Mouse (Mus musculus) spleen, adult 2 months (tissue): ENCODE results near the gene Dxo. TPM values are rescaled to one million over a fixed set of nuclear protein-coding genes. Genes with fewer than 3 reads are reported as not detected.
"Not testable (repeated sequence)": the region's sequence is repeated elsewhere in the genome, so short reads cannot be mapped to it uniquely, and the experiment has no call there.

ENCODE experiments used
- DNase-seq, 2 experiments: peaks; one replicate each; pipeline versions ENCODE4 v3.0.0 to v3.0.0-alpha.2; 2012 to 2021; ENCODE audit warnings: low spot score in 2 of 2, low read depth in 1 of 2
- H3K27ac ChIP-seq: fragments of 200-500 bp; 2 replicates; pipeline ENCODE4 v1.5.1; 2012; ENCODE audit warnings: low read length, inconsistent platforms; ENCODE audit not compliant: insufficient read depth
- H3K27me3 ChIP-seq: fragments of 200-500 bp; 2 replicates; pipeline ENCODE4 v1.6.1; 2012; ENCODE audit warnings: mild to moderate bottlenecking, moderate library complexity, low read length, inconsistent platforms; ENCODE audit not compliant: control insufficient read depth, insufficient read depth
- H3K36me3 ChIP-seq: fragments of 200-500 bp; 2 replicates; pipeline ENCODE4 v1.6.1; 2012; ENCODE audit warnings: mild to moderate bottlenecking, low read length, inconsistent platforms; ENCODE audit not compliant: control insufficient read depth, insufficient read depth
- H3K4me1 ChIP-seq: fragments of 200-500 bp; 2 replicates; pipeline ENCODE4 v1.6.1; 2011; ENCODE audit warnings: inconsistent platforms; ENCODE audit not compliant: control insufficient read depth, insufficient read depth, insufficient read length
- H3K4me3 ChIP-seq: fragments of 200-500 bp; 2 replicates; pipeline ENCODE4 v1.5.1; 2011; ENCODE audit warnings: mild to moderate bottlenecking, inconsistent platforms; ENCODE audit not compliant: insufficient read depth, insufficient read length; ENCODE audit errors: extremely low read depth
- CTCF ChIP-seq: fragments of 200-500 bp; IDR thresholded peaks from 2 replicates; pipeline ENCODE4 v1.5.1; 2011; ENCODE audit warnings: mild to moderate bottlenecking, inconsistent platforms; ENCODE audit not compliant: insufficient read depth, insufficient read length, insufficient replicate concordance; ENCODE audit errors: extremely low read depth
- POLR2A ChIP-seq: fragments of 200-500 bp; IDR thresholded peaks from 2 replicates; pipeline ENCODE4 v1.6.1; 2011; ENCODE audit warnings: low read depth, low read length, inconsistent platforms
- WGBS: fragments of 180-500 bp; shearing (Covaris S2); methylation state at CpG from one replicate; pipeline ENCODE4 v1.1.7; 2018; 5-methylcytosine and 5-hydroxymethylcytosine counted together
- polyA plus RNA-seq: library from polyadenylated mRNA; depleted of rRNA; stranded (reverse); fragments of >200 nt; gene quantifications from 2 replicates; pipeline ENCODE4 v1.2.3, GENCODE M21; 2012; rRNA removed

The Dxo gene
- 54.2 and 68.3 TPM in 2 replicates for polyA plus RNA-seq

GRCm38 (mm10) chr17:34836856-34837221, at the start of gene Dxo, which contains the start of gene Stk19:
Gene Dxo, plus strand, starts transcription at chr17:34837019.
Gene Stk19, minus strand, starts transcription at chr17:34836945.
- H3K27ac ChIP-seq, result peak within 1 kb of the TSS; percentile 79
- H3K36me3 ChIP-seq, result peaks cover 19% of the 10 kb centered on the region
- under 1% methylated on average over 40 of the region's 40 CpGs for WGBS
- DNase-seq, result peak; percentile 89 to 90
- H3K4me3 ChIP-seq, result peak within 1 kb of the TSS; percentile 70
- H3K4me1 ChIP-seq, result peaks cover 14% of the 10 kb centered on the region
- no peak for TF ChIP-seq CTCF
- TF ChIP-seq POLR2A, result peak; percentile 68
- H3K27me3 ChIP-seq, result no peaks in the 10 kb centered on the region

- no peaks in the 10 kb centered on the region for H3K4me1 ChIP-seq
- no peak for DNase-seq
- H3K4me3 ChIP-seq, result no peak overlapping the region
- H3K27ac ChIP-seq, result no peak overlapping the region
- TF ChIP-seq POLR2A (no peak), CTCF (no peak)
- no peaks in the 10 kb centered on the region for H3K27me3 ChIP-seq
- WGBS, result 82% methylated on average over 10 of the region's 10 CpGs
- no peaks in the 10 kb centered on the region for H3K36me3 ChIP-seq
These were observed 41.8 kb upstream of the Dxo start for GRCm38 (mm10) chr17:34795016-34795415.

- H3K27me3 ChIP-seq, result no peaks in the 10 kb centered on the region
- TF ChIP-seq POLR2A, result no peak
- peak; percentile 10; the same call in 1 of the 2 replicates for TF ChIP-seq CTCF
- no peak overlapping the region for H3K4me3 ChIP-seq
- peak in 1 of 2 experiments; percentile 14 for DNase-seq
- no peak overlapping the region for H3K27ac ChIP-seq
- no peaks in the 10 kb centered on the region for H3K4me1 ChIP-seq
- H3K36me3 ChIP-seq, result no peaks in the 10 kb centered on the region
- WGBS, result 69% methylated on average over 9 of the region's 9 CpGs
These were observed 41.2 kb upstream of the Dxo start for GRCm38 (mm10) chr17:34795633-34796032.

GRCm38 (mm10) chr17:34796311-34797140, 40.3 kb upstream of the Dxo start:
- DNase-seq, result no peak
- Histone ChIP-seq H3K27me3 (no peaks in the 10 kb centered on the region), H3K4me3 (no peak overlapping the region), H3K36me3 (no peaks in the 10 kb centered on the region), H3K27ac (no peak overlapping the region), H3K4me1 (no peaks in the 10 kb centered on the region)
- 87% methylated on average over 8 of the region's 8 CpGs for WGBS
- TF ChIP-seq CTCF, result no peak
- TF ChIP-seq POLR2A, result no peak

- not testable (repeated sequence) for H3K4me1 ChIP-seq, H3K27ac ChIP-seq, H3K36me3 ChIP-seq, H3K27me3 ChIP-seq, DNase-seq, H3K4me3 ChIP-seq
- WGBS, result 84% methylated on average over 10 of the region's 10 CpGs
These were observed 39.4 kb upstream of the Dxo start for GRCm38 (mm10) chr17:34797211-34797995.

GRCm38 (mm10) chr17:34798071-34798470, 38.7 kb upstream of the Dxo start:
- H3K4me3 ChIP-seq, H3K27me3 ChIP-seq, DNase-seq, H3K27ac ChIP-seq, H3K36me3 ChIP-seq, H3K4me1 ChIP-seq: not testable (repeated sequence)
- WGBS, result 77% methylated on average over 7 of the region's 7 CpGs
